Mouse (Mus musculus): Measurements from ENCODE around the gene Fars2.
A peak's percentile ranks its signal among the peaks of the same experiment; 100 is the strongest.
"Not testable (repeated sequence)": the region's sequence is repeated elsewhere in the genome, so short reads cannot be mapped to it uniquely, and the experiment has no call there.

Fars2 gene

DNA sequence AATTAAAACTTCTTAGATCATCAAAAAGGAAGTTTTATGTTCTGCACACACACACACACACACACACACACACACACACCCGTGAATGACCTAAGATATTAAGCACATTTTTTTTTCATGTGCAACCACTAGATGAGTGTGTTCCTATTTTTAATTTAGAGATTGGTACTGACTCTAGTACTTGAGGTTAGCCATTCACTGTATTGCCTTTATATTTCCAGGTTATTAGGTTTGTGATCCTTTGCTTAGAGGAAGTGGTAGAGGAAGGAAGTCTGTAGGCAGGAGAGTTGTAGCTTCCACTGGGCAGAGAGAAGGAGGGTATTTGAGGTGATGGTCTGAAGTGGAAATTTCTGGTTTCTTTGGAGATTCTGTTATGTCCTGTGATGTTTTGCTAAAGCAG, 28.4 kb downstream of the Fars2 start:
- no peak for DNase-seq

DNA sequence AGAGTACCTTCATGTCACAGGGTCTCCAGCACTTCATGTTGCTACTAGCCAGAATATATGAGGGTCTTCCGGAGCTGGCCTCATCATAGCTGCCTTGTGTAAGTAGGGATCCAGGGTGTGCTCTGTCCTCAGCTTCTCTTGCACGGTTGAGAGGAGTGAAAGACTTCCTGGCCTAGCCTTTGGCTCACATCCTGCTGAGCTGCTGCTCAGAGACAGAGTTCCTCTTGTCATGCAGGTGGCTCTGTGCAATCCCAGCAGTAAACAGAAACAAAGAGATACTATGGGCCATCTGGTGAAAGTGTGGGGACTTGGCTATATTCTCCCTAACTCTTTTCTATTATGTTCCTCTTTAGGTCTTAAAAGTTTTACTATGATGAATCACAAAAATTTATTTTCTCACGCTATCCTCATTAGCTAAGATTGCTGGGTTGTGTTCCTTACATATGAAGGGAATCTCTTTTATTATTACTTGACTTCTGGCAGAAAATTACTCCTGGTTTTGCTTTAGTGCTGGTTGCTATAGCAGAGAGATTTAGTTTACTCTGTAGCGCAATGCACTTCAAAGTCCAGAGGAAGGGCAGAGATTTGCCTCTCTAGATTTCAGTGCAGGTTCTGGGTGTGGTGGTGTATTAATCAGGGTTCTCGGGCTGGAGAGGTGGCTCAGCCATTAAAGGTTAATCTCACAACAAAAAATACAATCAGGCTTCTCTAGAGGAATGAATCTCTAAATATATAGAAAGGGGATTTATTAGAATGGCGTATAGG, 32.1 kb downstream of the Fars2 start:
- DNase-seq, result no peak

DNA sequence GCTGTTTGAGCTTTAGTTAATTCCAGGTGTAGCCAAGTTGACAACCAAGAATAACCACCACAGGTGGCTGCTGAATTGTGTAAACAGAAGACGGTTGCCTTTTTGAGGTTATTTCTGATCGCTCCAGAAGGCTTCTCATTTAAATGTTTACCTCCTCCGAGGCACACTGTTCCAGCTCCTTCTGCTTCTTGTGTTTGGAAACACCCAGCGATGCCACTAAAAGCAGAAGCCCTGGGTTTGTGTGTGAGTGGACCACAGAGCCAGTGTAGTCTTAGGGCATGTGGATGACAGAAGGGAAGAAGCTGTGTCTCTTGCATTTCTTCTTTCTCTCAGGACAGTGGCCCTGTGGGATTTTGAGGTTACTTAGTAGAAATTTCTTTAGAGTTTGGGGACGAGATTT, 33.1 kb downstream of the Fars2 start:
- no peak for DNase-seq

DNA sequence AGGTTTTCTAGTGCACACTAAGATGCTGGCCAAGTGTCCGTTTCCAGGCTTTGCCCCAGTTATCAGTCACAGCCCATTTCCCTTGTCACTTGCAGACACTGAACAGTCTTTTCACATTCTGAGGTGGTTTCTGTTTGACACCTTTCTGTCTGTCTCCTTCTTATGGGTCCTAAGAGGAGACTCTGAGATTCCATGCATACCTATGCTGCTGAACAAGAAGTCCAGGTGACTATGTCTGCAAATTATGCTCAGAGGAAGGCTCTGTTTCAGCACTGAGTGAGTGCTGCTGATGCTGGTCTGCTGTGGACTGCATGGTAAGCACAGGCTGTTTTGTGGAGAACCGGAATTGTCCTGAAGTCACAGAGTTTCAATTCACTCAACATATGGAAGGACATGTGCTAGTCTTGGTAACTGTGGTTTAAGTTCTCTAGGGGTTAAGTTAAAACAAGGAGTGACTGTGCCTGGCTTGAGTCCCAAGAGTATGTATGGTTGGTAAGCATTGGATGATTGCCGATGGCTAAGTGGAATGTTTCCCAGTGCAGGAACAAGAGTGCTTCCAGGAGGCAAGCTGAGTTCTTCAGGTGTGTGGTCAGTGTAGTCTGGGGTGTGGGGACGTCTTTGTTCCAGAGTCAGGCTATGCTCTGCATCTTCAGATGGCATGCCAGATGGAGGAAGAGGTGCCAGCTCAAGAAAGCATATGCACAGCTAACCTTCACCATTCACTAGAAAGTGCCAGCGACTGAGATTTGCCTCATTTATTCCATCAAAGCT, 35.7 kb downstream of the Fars2 start:
- peak; percentile 39 for DNase-seq

GRCm38 (mm10) chr13:36156340-36156931, 39.2 kb downstream of the Fars2 start:
- DNase-seq, result no peak

DNA sequence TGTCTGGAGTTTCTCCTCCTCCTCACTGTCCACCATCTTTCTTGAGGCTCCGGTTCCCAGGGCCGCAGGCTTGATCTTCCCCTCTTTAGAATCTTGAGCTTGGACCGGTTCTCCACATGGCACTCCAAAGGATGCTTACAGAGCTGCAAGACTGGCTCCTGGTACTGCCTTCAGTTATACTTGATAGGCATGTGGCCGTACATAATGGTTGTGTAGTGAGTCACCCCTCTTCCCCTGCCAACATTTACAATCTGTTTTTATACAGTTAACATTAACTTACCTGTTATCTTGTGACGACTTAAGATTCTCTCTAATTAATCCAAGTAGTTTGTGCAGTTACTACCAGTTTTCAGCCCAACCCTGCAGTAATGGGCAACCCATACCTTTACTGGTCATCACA, 46.2 kb downstream of the Fars2 start:
- no peak for DNase-seq

GRCm38 (mm10) chr13:36163898-36164297, 46.7 kb downstream of the Fars2 start:
- no peak for DNase-seq

GRCm38 (mm10) chr13:36172981-36173380, 55.8 kb downstream of the Fars2 start:
- not testable (repeated sequence) for DNase-seq

GRCm38 (mm10) chr13:36174101-36174500, 56.9 kb downstream of the Fars2 start:
- no peak for DNase-seq

DNA sequence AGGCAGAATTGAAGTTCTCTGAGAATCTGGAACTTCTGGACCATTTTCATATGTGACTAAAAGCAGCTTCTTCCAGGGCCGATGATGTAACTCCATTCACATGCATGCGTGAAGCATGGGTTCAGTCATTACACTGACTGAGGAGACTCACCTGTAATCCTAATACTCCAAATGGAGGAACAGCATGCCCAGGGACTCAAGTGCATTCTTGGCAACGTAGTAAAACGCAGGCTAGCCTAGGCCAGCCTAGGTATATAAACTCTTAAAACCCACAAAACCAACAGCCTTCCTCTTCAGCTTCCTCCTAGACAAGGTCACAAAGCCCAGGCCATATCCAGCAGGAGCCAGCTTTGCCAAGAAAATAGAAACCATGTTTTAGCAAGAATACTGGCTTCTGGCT, 57.6 kb downstream of the Fars2 start:
- DNase-seq, result peak; percentile 11

DNA sequence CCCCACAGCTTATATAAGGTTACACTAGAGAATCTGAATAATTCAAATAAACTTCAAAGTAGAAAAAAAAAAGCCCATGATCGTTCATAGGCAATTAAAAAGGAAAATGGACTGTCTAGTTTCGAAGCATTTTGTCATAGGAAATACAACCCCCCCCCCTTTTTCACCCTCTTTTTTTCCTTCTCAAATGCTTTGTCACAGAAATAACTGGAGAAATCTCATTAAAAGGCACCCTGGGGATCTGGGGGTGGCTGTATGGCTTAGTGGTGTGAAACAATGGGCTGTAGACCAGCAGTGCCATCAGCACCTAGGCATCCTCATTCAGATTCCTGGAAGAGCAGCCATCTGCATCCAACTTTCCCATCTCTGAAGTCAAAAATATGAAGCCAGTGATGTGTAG, 64.0 kb downstream of the Fars2 start:
- DNase-seq, result no peak

DNA sequence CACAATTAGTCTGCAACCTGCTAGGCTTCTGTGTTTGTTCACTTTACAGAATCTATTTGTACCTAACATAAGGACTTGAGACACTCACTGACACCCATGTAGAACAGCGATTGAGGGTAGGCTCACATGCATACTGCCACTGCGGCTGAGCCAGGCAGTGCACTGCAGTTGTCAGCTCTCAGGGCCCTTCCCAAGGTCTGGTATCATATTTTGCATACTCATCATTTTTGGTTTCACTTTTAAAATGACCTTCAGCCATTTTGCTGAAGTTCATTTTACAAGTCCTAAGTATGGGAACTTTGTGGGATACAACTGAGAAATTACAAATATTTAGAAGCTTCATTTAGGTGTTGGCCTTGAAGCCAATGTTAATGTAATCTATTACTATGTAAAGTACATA, 73.4 kb downstream of the Fars2 start:
- no peak for DNase-seq

- no peak for DNase-seq
Observed at GRCm38 (mm10) chr13:36193484-36194113, 76.4 kb downstream of the Fars2 start.

- no peak for DNase-seq
Observed at GRCm38 (mm10) chr13:36199288-36199687, 82.1 kb downstream of the Fars2 start.

- DNase-seq, result no peak
Observed at GRCm38 (mm10) chr13:36200453-36200852, 83.2 kb downstream of the Fars2 start.

- no peak for DNase-seq
Observed at GRCm38 (mm10) chr13:36202496-36202895, 85.3 kb downstream of the Fars2 start.

GRCm38 (mm10) chr13:36203014-36203413, 85.8 kb downstream of the Fars2 start:
- no peak for DNase-seq

DNA sequence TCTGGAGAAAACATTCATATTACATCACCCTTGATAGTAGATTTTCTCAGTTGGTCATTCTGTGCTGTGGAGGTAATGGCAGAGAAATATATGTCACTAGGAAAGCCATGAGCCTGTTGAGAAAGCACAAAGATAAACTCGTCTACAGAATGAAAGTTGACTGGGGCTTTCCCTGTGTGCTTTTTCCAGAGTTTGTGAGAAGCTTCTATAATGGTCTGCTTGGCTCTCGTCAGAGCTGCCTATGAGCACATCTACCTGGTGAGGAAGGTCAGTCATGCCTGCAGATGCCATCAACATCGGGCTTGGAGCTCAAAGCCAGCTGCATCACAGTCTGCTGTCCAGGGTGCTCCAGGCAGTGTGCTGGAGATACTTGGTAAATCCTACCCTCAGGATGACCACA, 87.1 kb downstream of the Fars2 start:
- DNase-seq, result no peak

GRCm38 (mm10) chr13:36210965-36211364, 93.8 kb downstream of the Fars2 start:
- no peak for DNase-seq

- no peak for DNase-seq
Observed at GRCm38 (mm10) chr13:36214056-36214455, 96.8 kb downstream of the Fars2 start.

DNA sequence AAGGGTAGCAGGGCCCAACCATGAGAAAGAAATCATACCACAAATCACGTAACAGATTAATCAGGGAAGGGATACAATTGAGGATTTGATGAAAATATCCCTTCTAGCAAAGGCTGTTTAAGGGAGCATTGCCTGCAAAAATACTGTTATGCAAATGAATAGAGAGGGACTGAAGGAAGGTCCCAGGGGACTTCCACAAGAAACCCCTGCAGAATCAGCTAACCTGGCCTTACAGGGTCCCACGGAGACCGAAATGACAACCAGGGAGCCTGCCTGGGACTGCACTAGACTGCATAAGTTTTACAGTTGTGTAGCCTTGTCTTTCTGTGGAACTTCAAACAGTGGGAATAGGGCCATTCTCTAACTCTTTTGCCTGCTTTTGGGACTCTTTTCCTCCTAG, 98.8 kb downstream of the Fars2 start:
- no peak for DNase-seq

DNA sequence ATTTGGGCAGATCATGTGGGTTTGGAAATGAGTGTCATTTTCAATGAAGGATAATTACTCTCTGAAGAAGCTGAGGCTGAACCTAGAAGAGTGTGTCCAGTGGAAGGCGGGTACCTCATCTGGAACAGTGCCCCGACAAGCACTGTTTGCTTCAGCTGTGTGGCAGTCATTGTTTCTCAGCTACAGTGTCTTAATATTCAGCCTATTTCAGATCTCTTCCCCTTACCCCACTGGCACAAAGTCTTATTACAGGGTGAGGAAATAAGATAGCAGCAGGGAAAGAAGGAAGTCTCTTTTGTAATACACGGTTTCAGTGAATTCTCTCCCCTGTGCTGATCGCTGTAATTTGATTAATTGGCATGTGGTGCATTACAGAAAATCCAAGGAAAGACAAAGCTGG, 101.1 kb downstream of the Fars2 start:
- DNase-seq, result no peak

GRCm38 (mm10) chr13:36219506-36219905, 102.3 kb downstream of the Fars2 start:
- DNase-seq, result no peak

DNA sequence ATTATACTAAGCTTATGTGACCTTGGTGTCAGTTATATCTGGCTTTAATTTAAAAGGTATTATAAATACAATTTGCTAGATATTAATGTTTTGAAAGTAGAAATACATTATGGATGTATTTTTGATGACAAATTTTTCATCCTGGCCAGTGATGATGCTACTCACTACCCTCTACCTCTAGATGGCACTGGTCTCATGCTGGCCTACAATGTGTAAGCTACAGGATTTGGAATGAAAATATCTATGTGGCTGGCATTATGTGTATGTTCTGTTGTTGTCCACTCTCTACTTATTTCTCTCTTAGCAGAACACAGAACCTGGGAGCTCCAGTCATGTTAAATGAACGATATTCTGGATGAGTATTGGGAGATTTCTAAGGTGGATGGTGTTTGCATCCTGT, 104.7 kb downstream of the Fars2 start:
- no peak for DNase-seq

Data from lung, postnatal 14 days (tissue).